Mouse (Mus musculus) E14TG2a.4 (cell line): ENCODE results near the gene Etl4.

Experiments used
- CTCF ChIP-seq: conservative IDR thresholded peaks from 2 replicates; pipeline ENCODE4 v1.5.1; 2014; ENCODE audit warnings: low read length
- POU5F1 ChIP-seq: IDR thresholded peaks from 2 replicates; pipeline ENCODE4 v1.6.1; 2014; ENCODE audit warnings: low read length, borderline replicate concordance

DNA sequence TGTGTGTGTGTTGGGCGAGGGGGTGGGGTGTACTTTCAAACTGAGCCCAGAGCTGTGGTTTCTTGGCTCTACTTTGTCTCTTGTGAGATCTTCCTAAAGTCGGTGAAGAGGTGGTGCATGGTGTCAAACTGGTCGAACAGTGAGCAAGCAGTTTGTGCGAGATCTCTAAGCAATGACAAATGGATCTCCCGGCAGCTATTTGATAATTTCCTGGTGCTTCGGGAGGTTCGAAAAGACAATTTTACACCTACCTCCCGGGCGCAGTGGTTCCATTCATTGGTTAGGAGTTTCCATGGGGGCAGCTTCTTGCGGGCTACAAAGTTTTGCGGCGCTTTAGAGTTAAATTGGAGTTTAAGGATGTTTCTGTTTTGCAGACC lies 610.5 kb downstream of the Etl4 start:
- no peak for TF ChIP-seq CTCF
- TF ChIP-seq POU5F1, result no peak
